Mouse (Mus musculus): ENCODE measurements around the gene Cd3eap. TPM values are rescaled to one million over a fixed set of nuclear protein-coding genes. Genes with fewer than 3 reads are reported as not detected.

Gene Cd3eap
- polyA plus RNA-seq (2014; fragmentation: Illumina TruSeq; extraction: RNeasy Lipid Tissue Mini Kit (QIAGEN cat#74804); ENCODE audit: low read depth, low replicate concordance), result 1.2 TPM

GRCm38 (mm10) chr7:19359299-19359891 is at the start of gene Cd3eap, which contains the start of gene Ppp1r13l:
Gene Cd3eap (minus strand): TSS chr7:19359483.
Gene Ppp1r13l (plus strand): TSS chr7:19359749.

DNA sequence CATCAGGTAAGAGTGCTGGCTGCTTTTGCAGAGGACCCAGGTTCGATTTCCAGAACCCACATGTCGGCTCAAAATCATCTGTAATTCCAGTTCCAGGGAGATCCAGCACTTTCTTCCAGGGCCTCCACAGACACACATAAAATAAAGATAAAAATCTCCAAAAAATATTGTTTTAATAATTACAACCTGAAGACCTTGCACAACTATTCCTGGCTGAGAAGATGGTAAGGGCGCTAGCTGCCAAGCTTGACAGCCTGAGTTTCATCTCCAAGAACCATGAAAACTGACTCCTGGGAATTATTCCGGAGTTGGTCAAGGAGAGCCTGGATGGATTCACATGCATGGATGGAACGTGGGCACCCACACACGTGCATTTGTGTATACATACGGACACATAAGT is 45.2 kb upstream of the Cd3eap start, which contains the start of gene Ckm:
Ckm (plus strand) TSS at position 301 of the 400 bp plus-strand sequence.

DNA sequence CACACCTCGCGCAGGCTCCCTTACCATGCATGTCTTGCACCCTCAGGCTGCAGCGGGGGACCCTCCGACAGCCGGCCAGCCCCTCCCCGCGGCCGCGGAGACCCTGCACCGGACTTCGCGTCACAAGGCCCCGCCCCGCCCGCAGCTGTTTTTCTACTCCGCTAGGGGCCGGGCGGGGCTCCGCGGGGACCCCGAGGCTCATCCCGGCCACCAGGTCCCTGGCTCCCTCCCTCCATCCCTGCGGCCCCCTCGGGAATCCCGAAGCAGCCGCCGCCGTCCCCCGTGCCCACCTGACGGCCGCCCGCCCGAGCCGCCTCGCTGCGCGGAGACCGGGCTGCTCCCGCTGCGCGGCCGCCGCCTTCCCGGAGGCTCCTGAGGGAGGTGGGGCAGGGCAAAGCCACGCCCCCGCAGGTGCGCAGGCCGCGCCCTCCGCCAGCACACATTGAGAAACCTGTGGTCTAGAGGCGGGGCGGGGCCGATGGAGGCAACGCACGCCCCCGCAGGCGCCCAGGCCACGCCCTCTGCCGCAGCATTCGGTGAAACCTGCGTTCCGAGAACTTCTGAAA is 44.5 kb upstream of the Cd3eap start, which contains the start of gene Klc3:
Klc3 (minus strand) TSS at position 374 of the 566 bp plus-strand sequence.

DNA sequence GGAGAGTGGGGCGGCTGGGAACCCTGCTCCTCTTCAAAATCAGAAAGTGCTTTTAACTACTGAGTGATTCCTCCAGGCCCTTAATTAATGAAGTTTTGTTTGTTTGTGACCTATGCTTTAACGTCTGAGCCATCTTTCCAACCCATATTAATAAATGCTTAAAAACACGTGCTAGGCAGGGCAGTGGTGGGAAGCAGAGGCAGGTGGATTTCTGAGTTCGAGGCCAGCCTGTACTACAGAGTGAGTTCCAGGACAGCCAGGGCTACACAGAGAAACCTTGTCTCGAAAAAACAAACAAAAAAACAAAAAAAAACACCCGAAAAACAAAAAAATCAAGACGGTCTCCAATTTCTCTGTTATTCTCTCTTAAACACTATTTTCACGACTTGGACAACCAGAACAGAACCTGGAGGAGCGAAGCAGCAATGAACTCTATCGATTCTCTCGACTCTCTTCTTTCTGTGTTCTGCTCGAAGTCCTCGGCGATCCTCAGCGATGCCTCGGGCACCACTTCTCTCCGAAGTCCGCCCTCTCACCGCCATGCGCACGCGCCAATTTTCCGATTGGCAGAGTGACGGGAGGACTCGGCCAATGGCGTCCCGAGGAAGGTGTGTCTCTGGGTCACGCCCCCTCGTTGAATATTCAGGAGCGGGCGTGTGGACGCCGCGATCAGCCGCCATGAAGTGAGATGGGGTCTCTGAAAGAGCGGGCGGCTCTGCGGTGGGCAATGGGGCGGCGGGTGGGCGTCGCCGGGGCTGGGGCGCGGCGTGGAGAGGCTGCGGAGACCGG is 22.3 kb upstream of the Cd3eap start, which contains the start of gene Ercc2:
Ercc2 (plus strand) TSS at position 634 of the 789 bp plus-strand sequence.

DNA sequence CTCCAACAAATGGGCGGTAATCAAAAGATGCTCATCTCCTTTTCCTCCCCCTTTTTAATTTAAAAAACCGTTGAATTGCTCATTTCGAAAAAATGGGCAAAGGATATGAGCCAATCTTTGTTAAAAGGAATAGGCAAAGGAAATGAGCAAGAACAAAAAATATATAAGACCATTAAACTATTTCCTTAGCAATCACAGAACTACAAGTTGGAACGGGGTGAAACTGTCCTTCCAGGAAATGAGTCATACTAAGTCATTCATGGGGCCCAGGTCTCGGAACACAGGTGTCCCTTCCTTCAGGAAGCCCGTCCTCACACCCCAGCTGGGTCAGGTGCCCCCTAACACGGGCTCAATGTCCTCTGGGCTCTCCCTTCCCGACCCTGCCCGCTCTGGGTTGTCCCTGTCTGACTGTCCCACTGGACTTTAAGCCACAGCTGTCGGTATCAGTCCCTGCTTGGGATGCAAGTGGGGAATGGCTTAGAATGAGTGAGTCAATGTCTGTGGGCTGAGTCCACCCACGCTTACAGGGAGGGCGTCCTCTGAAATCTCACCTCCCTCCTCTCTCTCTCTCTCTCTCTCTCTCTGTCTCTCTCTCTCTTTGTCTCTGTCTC is 14.9 kb downstream of the Cd3eap start, which contains the start of gene Ercc1:
Ercc1 (plus strand) TSS at position 542 of the 611 bp plus-strand sequence.

DNA sequence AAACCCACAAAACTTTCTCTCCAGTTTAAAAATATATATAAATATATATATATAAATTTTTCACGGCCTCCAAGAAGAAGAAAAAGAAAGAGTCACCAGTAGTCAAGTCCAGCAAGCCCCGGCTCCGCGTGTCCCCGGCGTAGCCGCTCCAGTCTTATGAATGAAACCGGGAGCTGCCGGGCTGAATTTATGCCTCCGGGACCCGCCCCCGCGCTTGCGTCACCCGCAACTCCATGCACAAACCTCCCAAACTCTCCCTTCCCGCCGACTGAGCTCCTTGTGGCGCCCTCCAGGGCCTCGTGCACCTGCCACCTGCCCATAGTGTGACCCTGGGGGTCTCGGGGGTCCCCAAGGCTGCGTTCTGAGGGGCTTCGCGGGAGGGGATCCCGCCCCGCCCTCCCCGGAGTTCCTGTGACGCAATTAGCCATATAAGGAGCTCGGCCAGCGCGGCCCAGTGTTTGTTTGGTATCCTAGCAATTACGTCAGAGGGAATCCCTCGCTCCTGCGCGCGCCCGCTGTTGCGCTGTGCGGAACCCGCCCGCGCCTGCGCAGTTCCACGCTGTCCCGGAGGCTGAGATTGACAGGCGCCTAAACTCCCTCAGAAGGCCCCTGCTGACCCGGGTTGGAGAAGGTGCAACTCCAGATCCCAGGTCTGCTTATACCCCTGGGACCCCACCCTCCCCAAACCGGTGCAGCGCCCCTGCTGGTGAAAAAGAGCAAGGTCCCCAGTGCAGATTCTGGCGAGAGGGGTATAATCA is 49.2 kb downstream of the Cd3eap start, which contains the start of gene Fosb:
Fosb (minus strand) TSS at position 168 of the 758 bp plus-strand sequence.

Other genes with a start within 250 kb of the Cd3eap start
- not detected for gene Gm4969, start 241.1 kb downstream of the Cd3eap start, polyA plus RNA-seq (2014; fragmentation: Illumina TruSeq; extraction: RNeasy Lipid Tissue Mini Kit (QIAGEN cat#74804); ENCODE audit: low read depth, low replicate concordance)
- 0.36 TPM for gene Fbxo46, start 239.6 kb downstream of the Cd3eap start, polyA plus RNA-seq (2014; fragmentation: Illumina TruSeq; extraction: RNeasy Lipid Tissue Mini Kit (QIAGEN cat#74804); ENCODE audit: low read depth, low replicate concordance)
- gene Qpctl, start 210.2 kb downstream of the Cd3eap start, polyA plus RNA-seq (2014; fragmentation: Illumina TruSeq; extraction: RNeasy Lipid Tissue Mini Kit (QIAGEN cat#74804); ENCODE audit: low read depth, low replicate concordance), result 5.9 TPM
- 0.44 TPM for gene Snrpd2, start 209.8 kb downstream of the Cd3eap start, polyA plus RNA-seq (2014; fragmentation: Illumina TruSeq; extraction: RNeasy Lipid Tissue Mini Kit (QIAGEN cat#74804); ENCODE audit: low read depth, low replicate concordance)
- gene Gipr, start 193.4 kb downstream of the Cd3eap start, polyA plus RNA-seq (2014; fragmentation: Illumina TruSeq; extraction: RNeasy Lipid Tissue Mini Kit (QIAGEN cat#74804); ENCODE audit: low read depth, low replicate concordance), result not detected
- not detected for gene Eml2, start 183.1 kb downstream of the Cd3eap start, polyA plus RNA-seq (2014; fragmentation: Illumina TruSeq; extraction: RNeasy Lipid Tissue Mini Kit (QIAGEN cat#74804); ENCODE audit: low read depth, low replicate concordance)
- gene Gpr4, start 146.9 kb downstream of the Cd3eap start, polyA plus RNA-seq (2014; fragmentation: Illumina TruSeq; extraction: RNeasy Lipid Tissue Mini Kit (QIAGEN cat#74804); ENCODE audit: low read depth, low replicate concordance), result 1.8 TPM
- gene Opa3, start 131.1 kb downstream of the Cd3eap start, polyA plus RNA-seq (2014; fragmentation: Illumina TruSeq; extraction: RNeasy Lipid Tissue Mini Kit (QIAGEN cat#74804); ENCODE audit: low read depth, low replicate concordance), result 12.2 TPM
- gene Vasp, start 87.7 kb downstream of the Cd3eap start, polyA plus RNA-seq (2014; fragmentation: Illumina TruSeq; extraction: RNeasy Lipid Tissue Mini Kit (QIAGEN cat#74804); ENCODE audit: low read depth, low replicate concordance), result 16.0 TPM
- not detected for gene Ppm1n, start 79.4 kb downstream of the Cd3eap start, polyA plus RNA-seq (2014; fragmentation: Illumina TruSeq; extraction: RNeasy Lipid Tissue Mini Kit (QIAGEN cat#74804); ENCODE audit: low read depth, low replicate concordance)
- gene Rtn2, start 76.9 kb downstream of the Cd3eap start, polyA plus RNA-seq (2014; fragmentation: Illumina TruSeq; extraction: RNeasy Lipid Tissue Mini Kit (QIAGEN cat#74804); ENCODE audit: low read depth, low replicate concordance), result 0.28 TPM
- gene Fosb, start 49.4 kb downstream of the Cd3eap start, polyA plus RNA-seq (2014; fragmentation: Illumina TruSeq; extraction: RNeasy Lipid Tissue Mini Kit (QIAGEN cat#74804); ENCODE audit: low read depth, low replicate concordance), result 0.20 TPM
- not detected for gene Ercc1, start 14.7 kb downstream of the Cd3eap start, polyA plus RNA-seq (2014; fragmentation: Illumina TruSeq; extraction: RNeasy Lipid Tissue Mini Kit (QIAGEN cat#74804); ENCODE audit: low read depth, low replicate concordance)
- not detected for gene Ppp1r13l, start 266 bp upstream of the Cd3eap start, polyA plus RNA-seq (2014; fragmentation: Illumina TruSeq; extraction: RNeasy Lipid Tissue Mini Kit (QIAGEN cat#74804); ENCODE audit: low read depth, low replicate concordance)
- not detected for gene Ercc2, start 22.5 kb upstream of the Cd3eap start, polyA plus RNA-seq (2014; fragmentation: Illumina TruSeq; extraction: RNeasy Lipid Tissue Mini Kit (QIAGEN cat#74804); ENCODE audit: low read depth, low replicate concordance)
- gene Klc3, start 44.6 kb upstream of the Cd3eap start, polyA plus RNA-seq (2014; fragmentation: Illumina TruSeq; extraction: RNeasy Lipid Tissue Mini Kit (QIAGEN cat#74804); ENCODE audit: low read depth, low replicate concordance), result not detected
- gene Ckm, start 45.3 kb upstream of the Cd3eap start, polyA plus RNA-seq (2014; fragmentation: Illumina TruSeq; extraction: RNeasy Lipid Tissue Mini Kit (QIAGEN cat#74804); ENCODE audit: low read depth, low replicate concordance), result not detected
- 0.89 TPM for gene Mark4, start 99.3 kb upstream of the Cd3eap start, polyA plus RNA-seq (2014; fragmentation: Illumina TruSeq; extraction: RNeasy Lipid Tissue Mini Kit (QIAGEN cat#74804); ENCODE audit: low read depth, low replicate concordance)
- 1.4 TPM for gene Exoc3l2, start 103.8 kb upstream of the Cd3eap start, polyA plus RNA-seq (2014; fragmentation: Illumina TruSeq; extraction: RNeasy Lipid Tissue Mini Kit (QIAGEN cat#74804); ENCODE audit: low read depth, low replicate concordance)
- gene Bloc1s3, start 148.9 kb upstream of the Cd3eap start, polyA plus RNA-seq (2014; fragmentation: Illumina TruSeq; extraction: RNeasy Lipid Tissue Mini Kit (QIAGEN cat#74804); ENCODE audit: low read depth, low replicate concordance), result 4.8 TPM
- not detected for gene Trappc6a, start 148.9 kb upstream of the Cd3eap start, polyA plus RNA-seq (2014; fragmentation: Illumina TruSeq; extraction: RNeasy Lipid Tissue Mini Kit (QIAGEN cat#74804); ENCODE audit: low read depth, low replicate concordance)
- gene Nkpd1, start 158.4 kb upstream of the Cd3eap start, polyA plus RNA-seq (2014; fragmentation: Illumina TruSeq; extraction: RNeasy Lipid Tissue Mini Kit (QIAGEN cat#74804); ENCODE audit: low read depth, low replicate concordance), result not detected
- 0.49 TPM for gene Ppp1r37, start 203.6 kb upstream of the Cd3eap start, polyA plus RNA-seq (2014; fragmentation: Illumina TruSeq; extraction: RNeasy Lipid Tissue Mini Kit (QIAGEN cat#74804); ENCODE audit: low read depth, low replicate concordance)
- gene Zfp296, start 217.8 kb upstream of the Cd3eap start, polyA plus RNA-seq (2014; fragmentation: Illumina TruSeq; extraction: RNeasy Lipid Tissue Mini Kit (QIAGEN cat#74804); ENCODE audit: low read depth, low replicate concordance), result not detected
- gene Gemin7, start 218.1 kb upstream of the Cd3eap start, polyA plus RNA-seq (2014; fragmentation: Illumina TruSeq; extraction: RNeasy Lipid Tissue Mini Kit (QIAGEN cat#74804); ENCODE audit: low read depth, low replicate concordance), result 19.0 TPM
- gene Clasrp, start 245.0 kb upstream of the Cd3eap start, polyA plus RNA-seq (2014; fragmentation: Illumina TruSeq; extraction: RNeasy Lipid Tissue Mini Kit (QIAGEN cat#74804); ENCODE audit: low read depth, low replicate concordance), result 1.5 TPM